Mouse (Mus musculus): ENCODE data around the gene Gdap1l1. TPM values are rescaled to one million over a fixed set of nuclear protein-coding genes. Genes with fewer than 3 reads are reported as not detected.
A peak's percentile ranks its signal among the peaks of the same experiment; 100 is the strongest.

The Gdap1l1 gene
- total RNA-seq, 2 experiments from 2014 or later, result 3.4 to 4.3 TPM

- DNase-seq, result no peak
Measured at GRCm38 (mm10) chr2:163463998-163464397, 25.7 kb downstream of the Gdap1l1 start.

DNA sequence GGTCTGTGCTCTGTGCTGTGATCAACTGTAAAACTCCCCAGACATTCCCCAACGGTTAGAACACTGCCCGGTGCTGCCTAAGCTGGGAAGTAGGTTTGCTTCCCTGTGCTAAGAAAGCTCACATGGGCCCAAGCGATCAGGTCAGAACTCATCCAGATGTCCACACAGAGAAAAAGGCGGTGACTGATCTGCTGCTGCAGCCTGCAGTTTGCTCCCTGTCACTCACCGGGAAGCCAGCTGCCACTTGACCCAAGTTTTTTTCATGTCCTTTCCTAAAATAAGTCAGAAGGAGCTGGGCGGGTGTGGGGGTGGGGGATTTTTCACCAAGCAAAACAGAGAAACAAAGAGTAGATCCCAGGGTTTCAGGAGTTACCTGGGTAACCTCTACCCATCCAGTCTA is 26.3 kb downstream of the Gdap1l1 start:
- DNase-seq, result no peak

DNA sequence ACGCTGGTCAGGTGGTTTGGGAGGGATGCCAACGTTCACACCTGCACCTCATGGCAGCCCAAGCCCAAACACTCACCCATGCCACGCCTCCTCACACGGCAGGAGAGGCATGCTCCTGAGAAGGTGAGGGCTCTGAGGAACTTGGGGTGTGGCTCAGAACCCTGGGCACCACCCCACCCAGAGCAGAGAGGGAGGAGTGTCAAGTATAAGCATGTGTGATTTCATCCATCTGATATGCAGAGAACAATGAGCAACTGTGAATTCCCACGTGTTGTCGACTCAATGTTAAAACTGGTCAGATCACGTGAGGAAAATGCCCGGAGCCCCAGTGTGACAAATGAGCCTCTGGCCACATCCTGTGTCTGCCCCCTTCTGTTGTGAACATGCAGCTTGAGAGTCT is 28.5 kb downstream of the Gdap1l1 start:
- DNase-seq, result no peak

- peak; percentile 54 for DNase-seq
Measured at GRCm38 (mm10) chr2:163467585-163467984, 29.3 kb downstream of the Gdap1l1 start.

GRCm38 (mm10) chr2:163468866-163469265 is 30.6 kb downstream of the Gdap1l1 start:
- DNase-seq, result no peak

- no peak for DNase-seq
Measured at GRCm38 (mm10) chr2:163469711-163470110, 31.4 kb downstream of the Gdap1l1 start.

DNA sequence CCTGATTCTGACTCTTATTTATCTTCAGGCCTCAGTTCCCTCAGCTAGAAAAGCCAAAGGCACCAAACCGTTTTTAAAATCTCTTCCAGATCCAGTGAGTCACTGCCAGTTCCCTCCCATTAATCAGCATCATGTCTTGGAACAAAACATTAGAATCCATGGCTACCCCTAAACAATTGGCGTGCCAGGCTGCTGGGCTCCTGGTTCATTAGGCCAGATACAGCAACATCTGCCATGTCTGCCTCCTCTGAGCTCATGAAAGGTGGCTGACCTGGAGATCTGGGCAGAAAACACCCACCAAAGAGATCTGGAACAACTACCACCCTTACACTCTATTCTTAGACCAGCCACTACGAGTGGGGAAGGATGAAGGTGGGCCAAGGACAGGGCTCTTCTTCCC is 32.9 kb downstream of the Gdap1l1 start:
- DNase-seq, result peak; percentile 62

DNA sequence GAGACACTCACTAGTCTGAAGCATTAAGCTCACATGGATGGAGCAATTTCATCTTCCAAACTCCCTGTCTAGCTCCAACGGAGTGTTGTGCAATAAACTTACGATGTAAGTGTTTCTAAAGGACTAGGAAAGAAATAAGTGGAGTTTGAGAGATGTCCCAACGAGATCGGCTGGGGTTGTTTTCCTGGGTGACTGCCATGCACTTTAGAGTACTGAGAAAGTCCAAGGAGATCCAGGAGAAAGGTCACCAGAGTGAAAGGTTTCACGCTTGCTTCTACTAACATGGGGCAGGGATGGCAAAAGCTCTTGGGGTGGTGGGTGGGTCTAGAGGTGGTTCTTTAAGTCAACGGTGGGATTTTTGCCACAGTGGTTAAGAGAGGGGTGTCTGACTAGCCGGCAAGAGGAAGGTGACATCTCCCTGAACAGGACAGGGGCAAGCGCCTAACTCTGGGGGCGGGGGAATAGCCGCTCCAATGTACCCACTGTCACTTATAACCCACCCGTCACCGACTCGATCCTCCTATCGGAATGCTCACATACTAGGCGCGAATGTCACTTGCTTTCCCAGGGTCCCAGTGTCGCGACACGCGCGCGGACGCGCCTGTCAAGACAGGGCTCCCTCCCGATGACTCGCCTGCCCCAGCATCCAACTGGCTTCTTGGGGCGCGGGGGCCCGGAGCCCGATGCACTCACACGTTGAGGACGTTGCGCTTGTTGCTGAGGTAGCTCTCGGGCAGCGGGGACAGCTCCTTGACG is 33.6 kb downstream of the Gdap1l1 start:
- DNase-seq, result peak; percentile 58

- peak; percentile 98 for DNase-seq
Measured at GRCm38 (mm10) chr2:163472466-163472851, 34.2 kb downstream of the Gdap1l1 start, which contains the start of gene Fitm2. Gene Fitm2, minus strand, starts transcription at chr2:163472629.

GRCm38 (mm10) chr2:163480191-163480825 is 42.0 kb downstream of the Gdap1l1 start:
- DNase-seq, result peak; percentile 60

- no peak for DNase-seq
Measured at GRCm38 (mm10) chr2:163481539-163482029, 43.3 kb downstream of the Gdap1l1 start.

- no peak for DNase-seq
Measured at GRCm38 (mm10) chr2:163487360-163487759, 49.1 kb downstream of the Gdap1l1 start.

- DNase-seq, result no peak
Measured at GRCm38 (mm10) chr2:163489725-163490291, 51.5 kb downstream of the Gdap1l1 start.

- no peak for DNase-seq
Measured at GRCm38 (mm10) chr2:163490656-163491055, 52.4 kb downstream of the Gdap1l1 start.

DNA sequence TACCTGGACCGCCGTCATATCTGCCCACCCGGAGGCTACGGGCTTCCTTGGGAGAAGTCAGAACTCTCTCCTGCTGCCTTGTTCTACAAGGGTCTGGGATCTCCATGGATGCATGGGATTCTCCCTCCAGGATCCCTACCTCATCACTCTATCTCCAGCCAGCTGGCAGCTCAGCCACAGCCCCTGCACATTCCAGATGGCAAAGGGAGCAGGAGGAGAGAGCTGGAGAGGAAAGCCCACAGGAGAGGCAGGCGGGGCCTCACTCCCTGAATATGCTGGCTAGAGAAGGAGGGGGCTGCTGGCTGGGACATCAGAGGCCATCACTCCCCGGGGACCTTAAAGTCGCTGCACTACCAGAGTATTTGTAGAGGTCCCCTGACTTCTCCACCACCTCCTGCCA is 53.1 kb downstream of the Gdap1l1 start:
- DNase-seq, result no peak

DNA sequence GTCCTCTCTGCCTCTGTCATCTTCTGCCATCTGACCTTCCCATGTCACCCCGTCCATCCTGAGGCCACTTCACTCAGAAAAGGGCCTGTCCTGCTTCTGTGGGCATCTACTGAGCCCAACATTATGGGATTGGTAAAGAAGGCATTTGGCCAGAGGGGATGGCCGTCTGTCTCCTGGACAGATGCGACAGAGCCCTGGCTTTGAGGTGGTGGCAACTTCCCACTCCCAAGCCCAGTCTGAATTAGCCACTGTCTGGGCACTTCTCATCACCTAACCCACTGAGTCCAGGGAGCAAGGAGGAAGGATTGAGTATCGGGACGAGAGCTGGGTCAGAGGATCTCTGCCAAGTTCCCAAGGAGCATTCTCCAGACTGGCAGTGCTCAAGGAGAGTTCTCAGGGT is 53.7 kb downstream of the Gdap1l1 start, which contains the start of gene R3hdml:
Gene R3hdml, plus strand, starts transcription at position 301 of the 400 bp plus-strand sequence.
- no peak for DNase-seq

GRCm38 (mm10) chr2:163493031-163493430 is 54.8 kb downstream of the Gdap1l1 start:
- no peak for DNase-seq

DNA sequence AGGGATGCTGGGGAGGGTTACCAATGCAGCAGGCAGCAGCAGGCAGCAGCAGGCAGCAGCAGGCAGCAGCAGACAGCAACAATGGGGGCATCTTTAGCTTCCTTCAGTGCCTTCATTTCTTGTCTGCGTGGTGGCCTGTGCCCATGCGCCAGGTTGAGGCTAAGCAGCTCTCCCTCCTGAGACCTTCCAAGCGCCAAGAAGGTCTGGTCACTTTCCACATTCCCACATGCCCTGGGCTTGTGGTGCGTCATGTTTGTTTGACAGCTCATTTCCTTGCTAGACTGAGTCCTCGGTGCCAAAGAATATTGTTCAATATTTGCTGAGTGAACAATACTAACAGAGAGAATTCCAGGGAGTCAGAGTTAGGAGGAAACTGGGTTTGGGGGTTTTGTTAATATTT is 55.7 kb downstream of the Gdap1l1 start:
- peak; percentile 63 for DNase-seq

DNA sequence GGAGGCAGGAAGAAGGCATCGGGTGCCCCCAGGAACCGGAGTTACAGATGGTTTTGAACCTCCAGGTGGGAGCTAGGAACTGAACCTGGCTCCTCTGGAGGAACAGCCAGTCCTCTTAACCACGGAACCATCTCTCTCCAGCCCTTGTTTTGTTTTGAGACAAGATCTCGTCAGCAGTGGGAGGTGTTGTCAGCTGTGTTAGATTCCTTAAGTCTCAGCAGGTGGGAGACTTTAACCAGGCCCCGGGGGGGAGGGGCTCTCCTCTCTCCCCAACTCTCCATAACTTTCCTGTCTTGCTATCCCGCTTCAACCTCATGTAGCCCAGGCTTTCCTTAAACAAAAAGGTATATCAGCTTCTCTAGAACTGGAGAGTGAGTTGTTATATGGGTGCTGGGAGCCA is 56.2 kb downstream of the Gdap1l1 start:
- no peak for DNase-seq

GRCm38 (mm10) chr2:163502219-163502618 is 63.9 kb downstream of the Gdap1l1 start:
- DNase-seq, result peak; percentile 42

- DNase-seq, result no peak
Measured at GRCm38 (mm10) chr2:163503191-163503590, 64.9 kb downstream of the Gdap1l1 start.

Data from adrenal gland, postnatal 10 days (tissue).